Mouse (Mus musculus): Measurements from ENCODE around the gene Ndufaf3. TPM values are rescaled to one million over a fixed set of nuclear protein-coding genes. Genes with fewer than 3 reads are reported as not detected.

Gene Ndufaf3
- polyA plus RNA-seq, 1 experiment from 2014 or later: 33.6 TPM

GRCm38 (mm10) chr9:108570207-108570896, 3.1 kb upstream of the Ndufaf3 start:
- Histone ChIP-seq H3K4me3 (peak overlapping the region; percentile 63), H3K27ac (peak overlapping the region; percentile 75), H3K27me3 (no peaks in the 10 kb centered on the region), H3K9me3 (no peaks in the 10 kb centered on the region), H3K36me3 (peaks cover 52% of the 10 kb centered on the region), H3K9ac (peak overlapping the region; percentile 55), H3K4me2 (peak overlapping the region; percentile 98), H3K4me1 (peaks cover 53% of the 10 kb centered on the region)
- ATAC-seq (ENCODE audit: insufficient number of reproducible peaks, low FRiP score, low TSS enrichment, low read depth): no peak
- WGBS: 1% methylated on average over 40 of the region's 40 CpGs

GRCm38 (mm10) chr9:108569381-108570206, 2.4 kb upstream of the Ndufaf3 start, which contains the start of gene Dalrd3:
Gene Dalrd3 (plus strand): TSS chr9:108569886.
- H3K4me3 ChIP-seq: peak within 1 kb of the TSS; percentile 63
- peak; percentile 55 for ATAC-seq (ENCODE audit: insufficient number of reproducible peaks, low FRiP score, low TSS enrichment, low read depth)
- H3K9me3 ChIP-seq: no peaks in the 10 kb centered on the region
- H3K4me1 ChIP-seq: peaks cover 50% of the 10 kb centered on the region
- H3K4me2 ChIP-seq: peak within 1 kb of the TSS; percentile 98
- peak within 1 kb of the TSS; percentile 55 for H3K9ac ChIP-seq
- 6% methylated on average over 42 of the region's 42 CpGs for WGBS
- H3K27me3 ChIP-seq: no peaks in the 10 kb centered on the region
- peak within 1 kb of the TSS; percentile 96 for H3K27ac ChIP-seq
- peaks cover 52% of the 10 kb centered on the region for H3K36me3 ChIP-seq

DNA sequence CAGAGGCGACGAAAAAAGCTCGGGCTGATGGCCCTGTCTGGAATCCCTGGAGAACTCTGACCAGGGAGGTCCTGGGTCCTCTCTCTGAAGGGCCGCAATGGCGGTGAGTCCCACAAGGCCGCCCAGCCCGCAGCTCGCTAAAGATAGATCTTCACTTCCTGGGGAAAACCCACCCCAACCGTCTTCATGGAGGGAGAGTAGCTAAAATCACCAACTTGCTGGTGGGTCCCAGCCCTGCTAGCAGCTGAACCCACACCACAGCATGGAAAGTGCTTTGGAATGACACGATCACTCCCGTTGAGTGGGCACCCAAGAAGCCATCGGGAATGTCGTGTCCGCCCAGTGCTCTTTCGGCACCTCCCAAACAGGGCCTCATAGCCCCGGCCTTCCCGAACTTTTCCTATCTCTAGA, 1.3 kb upstream of the Ndufaf3 start:
- Histone ChIP-seq H3K4me2 (peak overlapping the region; percentile 98), H3K4me3 (peak overlapping the region; percentile 74; the same call in 1 of the 2 replicates), H3K27me3 (no peaks in the 10 kb centered on the region), H3K27ac (peak overlapping the region; percentile 96), H3K36me3 (peaks cover 52% of the 10 kb centered on the region), H3K9me3 (no peaks in the 10 kb centered on the region), H3K4me1 (peaks cover 42% of the 10 kb centered on the region), H3K9ac (no peak overlapping the region)
- ATAC-seq (ENCODE audit: insufficient number of reproducible peaks, low FRiP score, low TSS enrichment, low read depth): no peak
- WGBS: 77% methylated on average over 17 of the region's 17 CpGs

DNA sequence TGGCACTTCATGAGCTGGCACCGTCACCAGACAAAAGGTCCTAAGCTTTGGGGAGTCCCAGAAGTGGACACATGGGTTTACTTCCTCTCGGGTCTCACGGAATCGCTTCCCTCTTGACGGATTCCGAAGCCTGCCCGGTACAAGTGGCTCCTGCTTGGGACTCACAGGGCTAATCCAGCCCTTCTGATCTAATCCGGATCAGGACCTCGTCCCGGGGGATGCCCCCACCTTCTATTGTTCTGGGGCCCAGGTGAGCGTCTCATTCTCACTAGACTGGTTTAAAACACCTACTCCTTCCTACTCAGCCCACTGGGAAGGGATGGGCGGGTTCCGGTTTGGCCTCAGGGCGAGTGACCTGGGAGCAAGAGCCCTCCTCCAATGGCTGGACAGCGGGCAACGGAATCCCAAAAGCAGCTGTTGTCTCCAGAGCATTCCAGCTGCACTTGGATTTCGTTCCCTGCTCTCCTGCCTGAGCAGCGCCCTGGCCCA, 741 bp upstream of the Ndufaf3 start:
- peak overlapping the region; percentile 96 for H3K27ac ChIP-seq
- no peaks in the 10 kb centered on the region for H3K27me3 ChIP-seq
- peak overlapping the region; percentile 74 for H3K4me3 ChIP-seq
- peaks cover 51% of the 10 kb centered on the region for H3K36me3 ChIP-seq
- H3K9me3 ChIP-seq: no peaks in the 10 kb centered on the region
- ATAC-seq (ENCODE audit: insufficient number of reproducible peaks, low FRiP score, low TSS enrichment, low read depth): no peak
- H3K4me2 ChIP-seq: peak overlapping the region; percentile 98
- peaks cover 42% of the 10 kb centered on the region for H3K4me1 ChIP-seq
- peak overlapping the region; percentile 67 for H3K9ac ChIP-seq
- 15% methylated on average over 18 of the region's 18 CpGs for WGBS

- H3K4me3 ChIP-seq: peak overlapping the region; percentile 74
- H3K36me3 ChIP-seq: peaks cover 44% of the 10 kb centered on the region
- peak overlapping the region; percentile 96 for H3K27ac ChIP-seq
- WGBS: 13% methylated on average over 35 of the region's 35 CpGs
- ATAC-seq (ENCODE audit: insufficient number of reproducible peaks, low FRiP score, low TSS enrichment, low read depth): no peak
- H3K4me1 ChIP-seq: peaks cover 50% of the 10 kb centered on the region
- peak overlapping the region; percentile 98 for H3K4me2 ChIP-seq
- H3K27me3 ChIP-seq: no peaks in the 10 kb centered on the region
- H3K9me3 ChIP-seq: no peaks in the 10 kb centered on the region
- H3K9ac ChIP-seq: peak overlapping the region; percentile 77
Observed at GRCm38 (mm10) chr9:108565881-108566814, 1.1 kb downstream of the Ndufaf3 start.

GRCm38 (mm10) chr9:108564131-108564530, 3.1 kb downstream of the Ndufaf3 start:
- Histone ChIP-seq H3K9me3 (no peaks in the 10 kb centered on the region), H3K27me3 (no peaks in the 10 kb centered on the region), H3K4me1 (peaks cover 34% of the 10 kb centered on the region), H3K4me2 (no peak overlapping the region), H3K4me3 (no peak overlapping the region), H3K27ac (no peak overlapping the region), H3K36me3 (peaks cover 44% of the 10 kb centered on the region), H3K9ac (no peak overlapping the region)
- ATAC-seq (ENCODE audit: insufficient number of reproducible peaks, low FRiP score, low TSS enrichment, low read depth): no peak
- 82% methylated on average over 7 of the region's 7 CpGs for WGBS

DNA sequence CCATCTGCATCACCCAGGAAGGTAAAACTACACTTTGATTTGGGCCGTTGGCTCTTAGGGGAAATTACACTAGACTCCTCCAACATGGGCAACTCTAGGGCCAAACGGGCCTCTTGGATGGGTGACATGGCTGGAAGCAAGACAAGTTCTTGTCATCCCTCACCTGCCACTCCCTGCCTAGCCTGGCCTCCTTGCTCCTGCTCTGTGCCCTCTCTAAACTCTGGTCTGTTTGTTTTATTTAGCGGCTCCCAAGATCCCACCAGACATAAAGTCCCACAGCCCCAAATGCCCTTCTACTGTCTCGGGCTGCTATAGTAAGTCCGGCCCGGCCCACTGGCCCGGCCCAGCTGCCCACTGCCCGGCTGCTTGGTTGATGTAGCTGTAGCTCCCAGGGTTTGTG, 3.6 kb downstream of the Ndufaf3 start:
- Histone ChIP-seq H3K27ac (no peak overlapping the region), H3K36me3 (peaks cover 49% of the 10 kb centered on the region), H3K27me3 (no peaks in the 10 kb centered on the region), H3K9ac (no peak overlapping the region), H3K9me3 (no peaks in the 10 kb centered on the region), H3K4me2 (no peak overlapping the region), H3K4me3 (no peak overlapping the region), H3K4me1 (peaks cover 29% of the 10 kb centered on the region)
- ATAC-seq (ENCODE audit: insufficient number of reproducible peaks, low FRiP score, low TSS enrichment, low read depth): no peak
- WGBS: 93% methylated on average over 8 of the region's 8 CpGs

GRCm38 (mm10) chr9:108560227-108560841, 6.9 kb downstream of the Ndufaf3 start, which contains the start of gene Impdh2:
Gene Impdh2 (plus strand): TSS chr9:108560286.
- H3K27ac ChIP-seq: peak within 1 kb of the TSS; percentile 83
- H3K4me3 ChIP-seq: peak within 1 kb of the TSS; percentile 47
- H3K27me3 ChIP-seq: no peaks in the 10 kb centered on the region
- no peaks in the 10 kb centered on the region for H3K9me3 ChIP-seq
- peaks cover 10% of the 10 kb centered on the region for H3K4me1 ChIP-seq
- peak within 1 kb of the TSS; percentile 61 for H3K4me2 ChIP-seq
- ATAC-seq (ENCODE audit: insufficient number of reproducible peaks, low FRiP score, low TSS enrichment, low read depth): peak; percentile 98
- WGBS: under 1% methylated on average over 53 of the region's 53 CpGs
- peak within 1 kb of the TSS; percentile 65 for H3K9ac ChIP-seq
- H3K36me3 ChIP-seq: peaks cover 74% of the 10 kb centered on the region

DNA sequence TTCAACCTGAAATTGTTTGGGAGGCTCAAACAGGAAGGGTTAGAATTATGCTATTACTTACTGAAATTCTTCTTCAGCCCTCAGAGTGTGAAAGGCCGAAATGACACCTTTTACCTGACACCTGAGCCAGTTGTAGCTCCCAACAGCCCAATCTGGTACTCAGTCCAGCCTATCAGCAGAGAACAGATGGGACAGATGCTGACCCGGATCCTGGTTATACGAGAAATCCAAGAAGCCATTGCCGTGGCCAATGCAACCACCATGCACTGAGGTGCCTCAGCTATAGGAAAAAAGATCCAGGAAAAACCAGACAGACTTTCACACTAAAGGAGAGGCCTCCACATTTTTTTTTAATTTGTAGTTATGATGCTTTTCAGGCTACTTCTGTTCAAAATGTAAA, 8.1 kb downstream of the Ndufaf3 start:
- Histone ChIP-seq H3K27ac (no peak overlapping the region), H3K9me3 (no peaks in the 10 kb centered on the region), H3K4me2 (no peak overlapping the region), H3K36me3 (peaks cover 72% of the 10 kb centered on the region), H3K4me3 (no peak overlapping the region), H3K9ac (no peak overlapping the region), H3K27me3 (no peaks in the 10 kb centered on the region), H3K4me1 (peaks cover 10% of the 10 kb centered on the region)
- no peak for ATAC-seq (ENCODE audit: insufficient number of reproducible peaks, low FRiP score, low TSS enrichment, low read depth)
- 78% methylated on average over 4 of the region's 4 CpGs for WGBS

- H3K9ac ChIP-seq: no peak overlapping the region
- H3K4me3 ChIP-seq: no peak overlapping the region
- H3K9me3 ChIP-seq: no peaks in the 10 kb centered on the region
- no peaks in the 10 kb centered on the region for H3K4me1 ChIP-seq
- no peak overlapping the region for H3K27ac ChIP-seq
- 98% methylated on average over 1 of the region's 1 CpGs for WGBS
- peaks cover 78% of the 10 kb centered on the region for H3K36me3 ChIP-seq
- H3K27me3 ChIP-seq: no peaks in the 10 kb centered on the region
- ATAC-seq (ENCODE audit: insufficient number of reproducible peaks, low FRiP score, low TSS enrichment, low read depth): no peak
- no peak overlapping the region for H3K4me2 ChIP-seq
Observed at GRCm38 (mm10) chr9:108546875-108547274, 20.4 kb downstream of the Ndufaf3 start.

GRCm38 (mm10) chr9:108545986-108546385, 21.2 kb downstream of the Ndufaf3 start:
- WGBS: 92% methylated on average over 3 of the region's 3 CpGs
- no peaks in the 10 kb centered on the region for H3K9me3 ChIP-seq

More at GRCm38 (mm10) chr9:108545986-108546385, 21.2 kb downstream of the Ndufaf3 start:
- Histone ChIP-seq H3K36me3 (peaks cover 84% of the 10 kb centered on the region), H3K9ac (no peak overlapping the region), H3K4me1 (no peaks in the 10 kb centered on the region), H3K27me3 (no peaks in the 10 kb centered on the region), H3K4me2 (no peak overlapping the region), H3K27ac (no peak overlapping the region), H3K4me3 (no peak overlapping the region)
- ATAC-seq (ENCODE audit: insufficient number of reproducible peaks, low FRiP score, low TSS enrichment, low read depth): no peak
